Mouse (Mus musculus): ENCODE results near the gene Krt33a.
A peak's percentile ranks its signal among the peaks of the same experiment; 100 is the strongest.

The Krt33a gene

DNA sequence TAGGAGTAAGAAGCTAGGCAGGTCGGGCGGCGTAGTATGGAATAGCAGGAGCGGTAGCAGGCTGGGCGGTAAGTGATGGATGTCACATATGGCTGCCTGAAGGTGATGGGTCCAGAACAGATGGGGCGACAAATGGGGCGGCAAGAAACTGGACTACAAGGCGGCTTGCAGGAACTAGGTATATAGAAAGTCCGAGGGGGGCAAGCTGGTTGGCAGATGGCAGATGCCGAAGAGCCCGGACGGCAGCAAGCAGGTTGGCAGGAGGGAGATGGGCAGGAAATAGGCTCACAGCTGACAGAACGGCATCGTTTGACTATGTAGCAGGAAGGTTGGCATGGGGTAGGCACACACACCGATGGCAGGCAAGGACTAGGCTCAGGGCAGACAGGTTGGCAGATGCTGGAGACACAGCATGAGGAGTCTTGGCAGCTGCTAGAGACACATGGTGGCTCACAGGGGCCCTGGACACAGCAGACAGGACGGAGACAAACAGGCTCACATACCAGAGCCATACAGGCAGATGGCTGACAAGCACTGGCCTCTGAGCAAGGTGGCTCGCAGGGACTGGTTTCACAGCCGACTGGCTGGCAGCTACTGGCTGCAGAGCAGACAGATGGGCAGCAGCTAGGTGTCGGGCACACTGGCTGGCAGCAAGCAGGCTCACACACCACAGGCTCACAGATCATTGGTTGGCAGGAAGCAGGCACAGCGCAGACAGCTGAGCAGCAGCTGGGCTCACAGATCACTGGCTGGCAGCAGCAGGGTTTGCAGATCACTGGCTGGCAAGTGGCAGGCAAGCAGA is 30.5 kb downstream of the Krt33a start:
- DNase-seq: peak in 1 of 2 experiments; percentile 6

DNA sequence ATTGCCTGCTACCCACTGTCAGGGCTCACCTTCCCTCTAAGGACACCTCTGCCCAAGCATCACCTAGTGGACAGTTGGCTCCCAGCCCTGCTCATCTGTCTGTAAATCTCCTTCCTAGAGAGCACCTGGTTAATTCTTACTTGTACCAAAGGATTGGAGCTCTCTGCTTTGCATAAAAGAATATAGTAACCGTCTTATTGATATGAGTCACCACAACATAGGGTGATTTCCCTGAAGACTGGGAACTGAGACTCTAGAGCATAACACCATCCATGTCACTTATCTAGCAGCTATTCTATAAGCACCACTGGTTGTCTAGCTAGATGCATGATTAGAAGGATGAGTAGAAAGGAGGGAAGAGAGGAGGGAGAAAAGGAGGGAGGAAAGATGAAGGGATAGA is 32.6 kb downstream of the Krt33a start:
- no peak for DNase-seq

GRCm38 (mm10) chr11:99982731-99983130 is 33.3 kb downstream of the Krt33a start:
- DNase-seq: no peak

DNA sequence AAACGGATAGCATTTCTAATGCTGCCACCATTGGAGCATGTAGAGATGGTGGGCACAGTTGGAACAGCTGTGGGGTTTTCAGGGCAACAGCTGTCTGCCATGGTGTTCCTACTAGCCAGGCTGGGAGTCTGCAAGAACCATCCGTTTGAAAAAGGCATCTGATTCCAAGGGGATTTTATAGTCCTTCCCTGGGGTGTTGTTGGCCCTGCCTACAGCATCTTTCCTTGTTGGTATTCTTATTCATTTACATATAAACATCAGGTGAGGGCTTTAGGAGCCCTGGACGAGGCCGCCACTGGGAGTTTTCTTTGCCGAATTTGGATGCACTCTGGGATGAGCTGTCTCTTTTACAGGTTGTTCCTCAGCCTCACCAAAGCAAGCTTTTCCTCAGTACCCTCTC is 37.1 kb downstream of the Krt33a start, which contains the start of gene Krtap29-1:
Krtap29-1 (minus strand) TSS at position 101 of the 400 bp plus-strand sequence.
- no peak for DNase-seq

DNA sequence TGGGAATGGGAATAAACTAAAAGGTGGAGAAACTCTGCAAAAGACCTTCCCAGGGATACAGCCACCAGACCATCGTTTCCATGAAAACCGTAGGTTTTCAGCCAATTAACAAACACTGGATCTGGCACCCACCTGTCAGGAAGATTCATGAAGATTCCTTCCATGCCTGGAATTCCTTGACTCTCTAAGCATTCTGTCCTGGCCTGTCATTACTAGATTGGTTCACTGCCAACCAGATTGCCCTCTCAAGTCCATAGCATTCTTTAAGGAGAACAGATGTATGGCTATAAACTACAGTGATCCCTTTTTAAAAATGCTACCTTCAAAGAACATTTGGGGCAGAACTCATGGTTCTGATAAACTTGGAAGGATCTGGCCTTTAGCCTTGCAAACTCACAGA is 50.1 kb downstream of the Krt33a start:
- no peak for DNase-seq

- no peak for DNase-seq
Measured at GRCm38 (mm10) chr11:99964213-99964612, 51.8 kb downstream of the Krt33a start.

Data from kidney, postnatal 36 days (tissue).